Mouse (Mus musculus) heart, postnatal 0 days (tissue): ENCODE data around the gene Stx11. TPM values are rescaled to one million over a fixed set of nuclear protein-coding genes. Genes with fewer than 3 reads are reported as not detected.

Experiments
- ATAC-seq: fragments of 200-750 bp; cut with Nextera tagmentation; 2 replicates; pipeline ENCODE4 v1.8.0; 2017; ENCODE audit warnings: low read depth, moderate number of reproducible peaks, moderate library complexity; ENCODE audit not compliant: insufficient read depth
- DNase-seq: peaks from one replicate; pipeline ENCODE4 v3.0.0-alpha.2; 2016; ENCODE audit warnings: low spot score
- H3K27ac ChIP-seq: fragments of 300-500 bp; sonication (generic); 2 replicates; pipeline ENCODE4 v1.5.1; 2014; ENCODE audit warnings: low read depth, mild to moderate bottlenecking
- H3K27me3 ChIP-seq: fragments of 300-500 bp; sonication (generic); 2 replicates; pipeline ENCODE4 v1.6.1; 2014; ENCODE audit warnings: low read length, mixed read lengths; ENCODE audit not compliant: control insufficient read depth, insufficient read depth
- H3K36me3 ChIP-seq: fragments of 300-500 bp; sonication (generic); replicated peaks from 2 replicates; pipeline ENCODE4 v1.6.1; 2014; ENCODE audit warnings: low read length, mixed read lengths; ENCODE audit not compliant: control insufficient read depth, insufficient read depth
- H3K4me1 ChIP-seq: fragments of 300-500 bp; sonication (generic); 2 replicates; pipeline ENCODE4 v1.6.1; 2014; ENCODE audit warnings: antibody characterized with exemption; ENCODE audit not compliant: control insufficient read depth, insufficient read depth
- H3K4me2 ChIP-seq: fragments of 300-500 bp; sonication (generic); 2 replicates; pipeline ENCODE4 v1.6.1; 2014; ENCODE audit warnings: low read depth, mild to moderate bottlenecking, low read length, moderate library complexity
- H3K4me3 ChIP-seq: fragments of 300-500 bp; sonication (generic); 2 replicates; pipeline ENCODE4 v1.5.1; 2014; ENCODE audit warnings: low read depth, low read length
- H3K9ac ChIP-seq: fragments of 300-500 bp; sonication (generic); replicated peaks from 2 replicates; pipeline ENCODE4 v1.6.1; 2014; ENCODE audit warnings: low read depth, low read length, mixed read lengths
- H3K9me3 ChIP-seq: fragments of 300-500 bp; sonication (generic); replicated peaks from 2 replicates; pipeline ENCODE4 v1.6.1; 2016; ENCODE audit warnings: low read length; ENCODE audit not compliant: control insufficient read depth
- CTCF ChIP-seq: IDR thresholded peaks from 2 replicates; pipeline ENCODE4 v1.5.1; 2016; ENCODE audit warnings: antibody characterized with exemption, control low read depth, low read depth
- EP300 ChIP-seq: IDR thresholded peaks from 2 replicates; pipeline ENCODE4 v1.6.1; 2016; ENCODE audit warnings: antibody characterized with exemption, low read depth
- WGBS: fragments of 180-500 bp; shearing (Covaris S2); extraction: QIAGEN DNeasy Blood & Tissue Kit; methylation state at CpG from one replicate; pipeline ENCODE4 v1.1.7; 2014; 5-methylcytosine and 5-hydroxymethylcytosine counted together
- polyA plus RNA-seq: library from polyadenylated mRNA; unstranded; fragments of >200 nt; fragmentation: Nextera tagmentation; extraction: Ambion mirVana; gene quantifications from 2 replicates; pipeline ENCODE4 v1.2.1, GENCODE M21; 2015
- total RNA-seq: library from RNA; depleted of rRNA; stranded (reverse); fragments of >200 nt; gene quantifications from 2 replicates; pipeline ENCODE4 v1.2.3, GENCODE M21; 2014; ENCODE audit warnings: low replicate concordance; rRNA removed

Gene Stx11
- 4.7 and 5.2 TPM in 2 replicates for total RNA-seq
- polyA plus RNA-seq, result 3.1 and 3.5 TPM in 2 replicates

DNA sequence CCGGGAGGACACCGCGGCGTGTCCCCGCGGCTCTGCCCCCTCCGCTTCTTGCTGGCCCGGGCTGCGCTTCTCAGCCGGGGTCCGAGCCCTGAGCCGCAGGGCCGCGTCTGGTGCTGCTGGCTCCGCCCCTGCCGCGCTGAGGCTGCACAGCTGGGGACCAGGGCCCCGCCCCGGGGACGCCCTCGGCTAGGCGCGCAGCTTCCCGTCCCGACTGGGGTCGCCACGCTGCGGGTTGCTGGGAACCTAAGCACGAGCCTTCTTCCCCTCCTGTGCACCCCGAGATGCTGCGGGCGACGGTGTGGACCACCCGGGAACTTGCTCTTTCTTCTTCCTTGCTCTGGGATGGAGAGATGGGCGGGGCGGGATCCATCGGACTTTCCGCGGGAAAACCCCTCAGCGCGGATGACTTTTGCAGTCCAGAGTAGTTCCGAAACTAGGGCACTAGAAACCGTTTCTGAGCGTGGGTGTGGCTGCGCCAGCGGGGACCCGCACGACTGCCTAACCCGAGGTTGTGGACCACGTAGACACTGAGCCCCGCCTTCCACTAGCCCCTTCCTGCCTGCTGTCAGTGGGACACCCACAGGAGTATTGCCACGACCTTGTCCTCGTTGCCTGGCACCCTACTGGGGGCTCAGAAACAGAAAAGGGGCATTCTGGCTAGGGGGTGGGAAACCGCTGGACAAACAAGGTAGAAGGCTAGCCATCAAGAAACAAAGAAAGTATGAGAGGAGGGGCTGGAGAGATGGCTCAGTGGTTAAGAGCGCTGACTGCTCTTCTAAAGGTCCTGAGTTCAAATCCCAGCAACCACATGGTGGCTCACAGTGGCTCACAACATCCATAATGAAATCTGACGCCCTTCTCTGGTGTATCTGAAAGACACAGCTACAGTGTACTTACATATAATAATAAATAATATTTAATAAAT lies at the start of gene Stx11:
Gene Stx11, minus strand, starts transcription at position 148 of the 925 bp plus-strand sequence.
- TF ChIP-seq CTCF, result no peak
- TF ChIP-seq EP300, result no peak
- DNase-seq, result peak; percentile 19
- peak within 1 kb of the TSS; percentile 76 for H3K4me2 ChIP-seq
- 4% methylated on average over 56 of the region's 56 CpGs for WGBS
- no peaks in the 10 kb centered on the region for H3K36me3 ChIP-seq
- peak within 1 kb of the TSS; percentile 54 for H3K9ac ChIP-seq
- H3K27ac ChIP-seq, result no peak within 1 kb of the TSS
- H3K27me3 ChIP-seq, result no peaks in the 10 kb centered on the region
- H3K4me3 ChIP-seq, result peak within 1 kb of the TSS; percentile 75
- H3K4me1 ChIP-seq, result peaks cover 3% of the 10 kb centered on the region; the same call in 1 of the 2 replicates
- peak; percentile 76 for ATAC-seq
- no peaks in the 10 kb centered on the region for H3K9me3 ChIP-seq

DNA sequence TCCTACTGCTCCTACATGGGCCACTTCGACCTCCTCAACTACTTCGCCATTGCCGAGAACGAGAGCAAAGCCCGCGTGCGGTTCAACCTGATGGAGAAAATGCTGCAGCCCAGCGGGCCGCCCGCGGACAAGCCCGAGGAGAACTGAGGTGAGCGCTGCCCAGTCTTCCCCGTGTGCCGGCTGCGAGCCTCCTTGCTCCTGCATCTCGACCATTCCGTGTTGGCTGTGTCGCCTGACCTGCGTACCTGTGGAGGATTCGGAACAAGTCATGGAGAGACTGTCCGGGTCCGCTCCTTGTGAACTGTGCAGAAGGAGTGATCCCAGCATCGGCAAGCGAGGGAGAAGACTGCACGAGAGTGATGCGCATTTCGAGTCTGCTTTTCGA lies 44.6 kb upstream of the Stx11 start:
- DNase-seq (no peak), ATAC-seq (no peak)
- H3K4me3 ChIP-seq, result peak overlapping the region; percentile 75
- WGBS, result 2% methylated on average over 29 of the region's 29 CpGs
- H3K27me3 ChIP-seq, result no peaks in the 10 kb centered on the region
- H3K36me3 ChIP-seq, result no peaks in the 10 kb centered on the region
- TF ChIP-seq EP300 (no peak), CTCF (no peak)
- H3K27ac ChIP-seq, result peak overlapping the region; percentile 56; the same call in 1 of the 2 replicates
- H3K9me3 ChIP-seq, result no peaks in the 10 kb centered on the region
- peaks cover 10% of the 10 kb centered on the region for H3K4me1 ChIP-seq
- H3K4me2 ChIP-seq, result peak overlapping the region; percentile 97
- H3K9ac ChIP-seq, result peak overlapping the region; percentile 82

DNA sequence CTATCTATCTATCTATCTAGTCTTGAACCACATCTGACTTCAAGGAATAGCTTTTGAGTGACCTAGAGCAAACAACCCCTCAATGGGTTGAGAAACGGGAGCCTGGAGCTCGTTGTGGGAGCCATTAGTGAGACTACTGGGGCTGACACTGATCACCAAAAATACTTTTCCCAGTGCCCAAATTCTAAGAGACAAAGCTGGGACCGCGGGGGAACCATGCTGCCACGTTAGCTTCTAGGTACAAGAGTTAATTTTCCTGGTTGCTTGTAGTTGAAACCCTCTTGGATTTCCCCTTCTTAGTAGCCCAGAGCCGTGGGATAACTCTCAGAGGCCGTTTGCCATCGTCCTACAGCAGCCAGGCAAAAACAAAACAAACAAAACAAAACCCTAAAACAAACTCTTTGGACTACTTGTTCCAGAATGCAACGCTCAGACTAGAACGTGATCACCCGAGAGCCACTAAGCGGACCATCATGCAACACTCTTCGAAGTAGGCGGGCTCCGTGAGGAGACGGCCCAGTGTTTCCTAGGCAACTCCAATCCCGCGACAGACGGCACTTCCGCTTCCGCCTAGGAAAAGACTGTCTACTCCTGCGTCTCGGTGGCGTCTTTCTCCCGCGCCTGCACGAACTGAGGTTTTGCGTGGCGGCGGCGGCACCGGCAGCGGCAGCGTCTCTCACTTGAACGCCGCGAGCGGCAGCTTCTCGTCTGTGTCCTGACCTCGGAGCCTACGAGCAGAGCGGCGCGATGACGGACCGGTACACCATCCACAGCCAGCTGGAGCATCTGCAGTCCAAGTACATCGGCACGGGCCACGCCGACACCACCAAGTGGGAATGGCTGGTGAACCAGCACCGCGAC lies 44.0 kb upstream of the Stx11 start:
- H3K9me3 ChIP-seq, result no peaks in the 10 kb centered on the region
- peak overlapping the region; percentile 82 for H3K9ac ChIP-seq
- H3K27me3 ChIP-seq, result no peaks in the 10 kb centered on the region
- H3K4me1 ChIP-seq, result peaks cover 10% of the 10 kb centered on the region
- peak overlapping the region; percentile 97 for H3K4me2 ChIP-seq
- H3K36me3 ChIP-seq, result no peaks in the 10 kb centered on the region
- peak; percentile 99 for DNase-seq
- 2% methylated on average over 52 of the region's 52 CpGs for WGBS
- peak overlapping the region; percentile 75 for H3K4me3 ChIP-seq
- peak overlapping the region; percentile 92 for H3K27ac ChIP-seq
- peak; percentile 100 for ATAC-seq
- TF ChIP-seq EP300 (no peak), CTCF (no peak)

DNA sequence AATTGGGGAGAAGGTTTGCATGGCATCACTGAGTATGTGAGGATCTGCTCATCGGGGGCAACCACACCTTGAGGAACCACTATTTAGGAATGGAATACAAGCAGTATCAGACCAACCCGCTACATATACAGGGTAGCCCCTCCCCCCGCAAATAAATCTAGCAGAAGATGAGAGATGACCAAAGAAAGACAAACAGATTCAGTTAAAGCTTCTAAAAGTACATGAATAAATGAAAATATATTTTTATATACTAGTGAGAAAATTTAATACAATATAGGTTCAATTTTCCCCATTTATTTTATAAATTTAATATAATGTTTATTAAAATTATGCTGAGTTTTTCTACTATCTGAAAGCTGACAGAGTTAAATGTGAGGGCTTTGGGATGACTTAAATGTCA lies 40.9 kb upstream of the Stx11 start, which contains the start of gene Sf3b5:
Gene Sf3b5, plus strand, starts transcription at position 301 of the 400 bp plus-strand sequence.
- Histone ChIP-seq H3K27ac (no peak within 1 kb of the TSS), H3K4me1 (peaks cover 10% of the 10 kb centered on the region), H3K4me3 (no peak within 1 kb of the TSS), H3K36me3 (no peaks in the 10 kb centered on the region), H3K9me3 (no peaks in the 10 kb centered on the region), H3K4me2 (no peak within 1 kb of the TSS), H3K27me3 (no peaks in the 10 kb centered on the region), H3K9ac (no peak within 1 kb of the TSS)
- TF ChIP-seq EP300 (no peak), CTCF (no peak)
- 81% methylated on average over 3 of the region's 3 CpGs for WGBS
- ATAC-seq, result no peak
- DNase-seq, result no peak
